Mouse (Mus musculus) E14TG2a.4 (cell line): ENCODE results near the gene Boc.

Source experiments
- H3K27me3 ChIP-seq: 2 replicates; pipeline ENCODE4 v1.6.1; 2014; ENCODE audit warnings: low read length, control low read depth; ENCODE audit not compliant: insufficient read depth
- H3K36me3 ChIP-seq: 2 replicates; pipeline ENCODE4 v1.6.1; 2014; ENCODE audit warnings: low read length, control low read depth; ENCODE audit not compliant: insufficient read depth
- H3K4me1 ChIP-seq: replicated peaks from 2 replicates; pipeline ENCODE4 v1.6.1; 2014; ENCODE audit warnings: low read depth, low read length, control low read depth
- H3K4me3 ChIP-seq: replicated peaks from 2 replicates; pipeline ENCODE4 v1.5.1; 2014; ENCODE audit warnings: mild to moderate bottlenecking, low read length
- H3K9me3 ChIP-seq: 2 replicates; pipeline ENCODE4 v1.6.1; 2014; ENCODE audit warnings: low read length, control low read depth
- CTCF ChIP-seq: conservative IDR thresholded peaks from 2 replicates; pipeline ENCODE4 v1.5.1; 2014; ENCODE audit warnings: low read length
- NANOG ChIP-seq: IDR thresholded peaks from 2 replicates; pipeline ENCODE4 v1.6.1; 2014; ENCODE audit warnings: borderline replicate concordance, low read length, mixed read lengths
- POU5F1 ChIP-seq: IDR thresholded peaks from 2 replicates; pipeline ENCODE4 v1.6.1; 2014; ENCODE audit warnings: low read length, borderline replicate concordance

The Boc gene

DNA sequence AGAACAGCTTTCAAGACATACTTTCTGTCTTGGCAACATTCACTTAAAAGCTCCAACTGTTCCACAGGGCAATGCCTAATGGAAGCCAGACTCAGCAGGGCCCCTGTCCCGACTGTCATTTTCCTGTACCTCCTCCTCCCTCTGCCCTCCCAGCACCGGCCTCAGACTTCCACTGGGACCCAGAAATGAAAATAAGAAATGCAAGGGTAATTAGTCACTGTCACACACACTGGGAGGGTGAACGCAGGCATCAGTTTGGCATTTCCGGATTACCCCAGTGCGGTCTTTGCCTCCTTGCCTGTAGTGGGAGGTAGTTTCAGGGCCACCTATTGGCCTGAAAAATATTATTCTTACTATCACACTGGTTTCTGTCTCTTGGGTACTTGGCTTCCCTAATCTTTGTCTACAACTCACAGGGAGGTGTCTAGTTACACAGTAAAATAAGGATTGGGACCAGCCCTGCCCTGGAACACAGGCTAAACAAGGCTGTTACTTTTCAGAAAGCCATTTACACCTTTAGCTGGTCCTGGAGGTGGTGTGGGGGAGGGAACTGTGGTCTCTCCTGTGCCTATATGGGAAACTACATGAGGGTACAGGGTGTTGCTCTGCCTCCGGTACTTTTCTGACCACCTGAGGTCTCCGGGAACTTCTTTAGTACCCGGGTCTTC lies 64.1 kb downstream of the Boc start:
- no peak for TF ChIP-seq CTCF
- no peak for TF ChIP-seq NANOG
- H3K9me3 ChIP-seq = no peaks in the 10 kb centered on the region
- H3K4me1 ChIP-seq = no peaks in the 10 kb centered on the region
- no peaks in the 10 kb centered on the region for H3K27me3 ChIP-seq
- no peaks in the 10 kb centered on the region for H3K36me3 ChIP-seq
- H3K4me3 ChIP-seq = no peak overlapping the region

DNA sequence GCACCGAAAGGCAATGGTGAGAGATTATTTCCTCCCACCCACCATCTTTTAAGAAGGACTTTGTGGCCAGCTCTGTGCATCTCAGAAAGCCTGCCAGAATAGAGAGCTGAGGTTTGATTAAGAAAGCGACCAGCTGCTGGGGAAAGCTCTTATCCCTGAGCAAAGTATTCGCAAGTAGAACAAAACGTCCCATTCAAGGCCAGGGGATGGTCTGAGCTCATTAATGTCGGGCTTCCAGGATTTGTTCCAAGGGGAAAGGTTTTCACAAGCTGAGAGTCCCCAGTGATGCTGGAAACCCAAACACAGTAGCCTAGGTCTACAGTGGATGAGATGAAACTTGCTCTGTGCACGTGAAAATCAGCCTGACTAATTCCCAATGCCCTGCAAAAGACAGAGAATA lies 64.8 kb downstream of the Boc start:
- H3K4me3 ChIP-seq = no peak overlapping the region
- 0 out of 2 replicates have a peak, but pooled peaks cover 4% of the 10 kb centered on the region for H3K27me3 ChIP-seq
- TF ChIP-seq POU5F1 (no peak), NANOG (no peak), CTCF (no peak)
- no peaks in the 10 kb centered on the region for H3K36me3 ChIP-seq
- H3K4me1 ChIP-seq = no peaks in the 10 kb centered on the region
- H3K9me3 ChIP-seq = no peaks in the 10 kb centered on the region

DNA sequence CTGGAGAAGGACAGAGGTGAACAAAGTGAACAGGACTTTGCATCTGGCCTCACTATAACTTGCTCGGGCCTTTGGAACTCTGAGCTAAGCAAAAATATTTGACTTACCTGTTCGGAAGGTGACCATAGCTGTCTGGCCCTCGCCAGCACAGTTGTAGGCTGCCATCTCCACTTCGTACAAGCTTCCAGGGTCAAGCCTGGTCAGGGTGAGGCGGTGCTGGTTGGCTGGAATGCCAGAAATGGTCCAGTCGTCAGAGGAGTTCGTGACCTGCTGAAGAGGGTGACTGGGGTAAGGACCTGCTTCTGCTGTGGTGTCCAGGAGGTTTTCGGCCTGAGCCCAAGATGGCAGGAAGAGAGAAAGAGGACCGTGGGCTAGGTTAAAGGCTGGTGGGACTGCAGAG lies 66.0 kb downstream of the Boc start:
- Histone ChIP-seq H3K4me1 (peaks cover under 1% of the 10 kb centered on the region), H3K9me3 (no peaks in the 10 kb centered on the region), H3K27me3 (0 out of 2 replicates have a peak, but pooled peaks cover 4% of the 10 kb centered on the region), H3K36me3 (no peaks in the 10 kb centered on the region), H3K4me3 (no peak overlapping the region)
- TF ChIP-seq POU5F1 (no peak), NANOG (no peak), CTCF (no peak)

DNA sequence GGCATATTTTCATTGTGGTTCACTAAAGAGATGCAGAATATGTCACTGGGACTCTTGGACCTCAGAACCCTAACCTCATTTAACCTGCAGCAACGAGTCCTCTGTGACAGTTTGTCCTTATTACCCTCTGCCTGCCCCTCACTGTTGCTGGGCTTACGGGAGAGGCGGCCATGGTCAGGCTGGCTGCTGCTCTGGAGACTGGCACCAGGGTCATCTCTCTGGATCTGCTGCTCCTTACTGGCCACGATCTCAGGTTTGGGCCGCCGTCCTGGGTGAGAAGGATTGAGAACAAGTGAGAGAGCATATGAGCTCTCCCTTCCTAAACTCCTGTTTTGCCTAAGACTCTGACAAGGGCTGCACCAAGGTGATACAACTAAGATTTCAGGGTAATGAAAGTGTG lies 66.5 kb downstream of the Boc start:
- Histone ChIP-seq H3K9me3 (no peaks in the 10 kb centered on the region), H3K4me3 (no peak overlapping the region)
- TF ChIP-seq CTCF = no peak
- TF ChIP-seq NANOG = no peak

DNA sequence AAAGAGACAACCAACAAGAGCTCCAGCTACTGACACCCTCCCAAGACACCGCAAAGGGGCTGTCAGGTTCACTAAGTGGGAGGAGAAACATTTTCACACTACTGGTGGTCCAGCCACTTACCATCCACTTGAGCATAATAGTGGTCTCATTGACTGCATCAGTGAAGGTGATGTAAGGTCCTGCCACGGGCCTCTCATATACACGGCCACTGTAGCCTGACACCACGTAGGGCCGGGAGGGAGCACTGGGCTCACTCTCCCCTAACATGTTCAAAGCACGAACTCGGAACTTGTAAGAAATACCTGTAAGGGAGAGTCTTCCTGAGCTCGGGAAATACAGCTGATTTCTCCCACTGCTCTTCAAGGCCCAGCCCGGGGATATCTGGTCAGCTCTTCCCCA lies 67.6 kb downstream of the Boc start:
- H3K4me3 ChIP-seq = no peak overlapping the region
- no peaks in the 10 kb centered on the region for H3K9me3 ChIP-seq
- peaks cover 16% of the 10 kb centered on the region for H3K4me1 ChIP-seq
- H3K27me3 ChIP-seq = 0 out of 2 replicates have a peak, but pooled peaks cover 9% of the 10 kb centered on the region
- H3K36me3 ChIP-seq = no peaks in the 10 kb centered on the region
- no peak for TF ChIP-seq POU5F1
- no peak for TF ChIP-seq NANOG

More for the DNA sequence above, 66.5 kb downstream of the Boc start:
- peaks cover 6% of the 10 kb centered on the region for H3K4me1 ChIP-seq
- H3K27me3 ChIP-seq = 0 out of 2 replicates have a peak, but pooled peaks cover 4% of the 10 kb centered on the region
- no peaks in the 10 kb centered on the region for H3K36me3 ChIP-seq

DNA sequence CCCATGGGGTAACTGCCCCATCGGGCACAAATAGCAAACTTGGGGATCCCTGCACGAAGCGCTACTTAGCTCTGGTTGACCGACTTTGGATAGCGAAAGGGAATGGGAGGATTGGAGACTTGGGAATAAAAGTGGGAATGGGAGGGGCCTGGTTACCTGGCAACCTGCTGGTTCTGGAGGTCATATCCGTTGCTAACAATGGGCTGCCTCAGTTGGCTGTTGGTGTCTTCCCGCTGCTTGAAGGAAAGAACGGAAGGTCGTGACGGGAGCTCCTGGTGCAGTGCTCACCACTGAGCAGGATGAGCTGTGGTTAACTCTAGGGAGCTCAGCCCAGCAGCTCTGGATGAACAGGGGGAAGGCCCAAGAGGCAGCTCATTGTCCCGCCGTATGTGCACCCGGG lies 71.5 kb downstream of the Boc start:
- Histone ChIP-seq H3K4me3 (peak overlapping the region; percentile 60), H3K4me1 (peaks cover 21% of the 10 kb centered on the region), H3K9me3 (no peaks in the 10 kb centered on the region), H3K36me3 (no peaks in the 10 kb centered on the region), H3K27me3 (peaks cover 16% of the 10 kb centered on the region)
- no peak for TF ChIP-seq POU5F1
- TF ChIP-seq CTCF = no peak
- TF ChIP-seq NANOG = no peak

DNA sequence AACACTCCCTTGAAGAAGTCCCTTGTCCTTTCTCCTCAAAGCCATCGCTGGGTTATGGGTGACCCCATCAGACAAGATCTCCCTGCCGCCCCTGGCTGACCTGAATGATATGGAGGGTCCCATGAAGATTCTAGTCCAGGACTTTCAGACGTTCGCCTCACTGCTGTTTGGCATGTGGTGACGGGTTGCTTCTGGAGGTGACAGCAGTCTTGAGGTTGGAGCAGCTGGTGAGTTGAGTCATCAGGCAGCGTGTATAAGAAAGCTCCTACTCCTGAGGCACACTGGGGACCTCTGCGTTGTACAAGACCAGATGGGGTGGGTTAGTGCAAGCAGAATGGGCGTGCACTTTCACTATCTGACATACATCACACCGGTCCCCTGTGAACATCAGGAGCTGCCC lies 72.1 kb downstream of the Boc start:
- Histone ChIP-seq H3K9me3 (no peaks in the 10 kb centered on the region), H3K27me3 (peaks cover 21% of the 10 kb centered on the region), H3K4me1 (peaks cover 26% of the 10 kb centered on the region), H3K4me3 (no peak overlapping the region), H3K36me3 (no peaks in the 10 kb centered on the region)
- TF ChIP-seq CTCF = no peak
- TF ChIP-seq NANOG = no peak
- no peak for TF ChIP-seq POU5F1

DNA sequence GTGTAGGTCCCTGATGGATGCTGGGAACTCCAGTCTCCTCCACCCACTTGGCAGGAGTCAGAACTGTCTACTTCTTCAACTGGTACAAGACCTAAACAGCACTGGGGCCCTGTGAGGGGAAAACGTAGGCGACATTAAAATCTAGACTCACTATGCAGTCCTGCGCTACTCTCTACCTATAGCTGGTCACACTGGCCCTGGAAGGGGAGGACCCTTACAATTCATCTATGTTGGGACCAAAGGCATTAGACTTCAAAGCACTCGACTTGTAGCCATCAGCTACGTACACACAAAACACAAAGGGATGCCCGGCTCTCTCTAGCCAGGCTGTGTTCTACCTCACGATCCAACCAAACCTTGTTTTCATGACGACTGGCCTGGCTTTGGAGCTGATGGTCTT lies 73.0 kb downstream of the Boc start:
- Histone ChIP-seq H3K4me3 (no peak overlapping the region), H3K9me3 (no peaks in the 10 kb centered on the region), H3K36me3 (no peaks in the 10 kb centered on the region), H3K27me3 (peaks cover 28% of the 10 kb centered on the region), H3K4me1 (peaks cover 34% of the 10 kb centered on the region)
- TF ChIP-seq POU5F1 = no peak
- no peak for TF ChIP-seq CTCF
- TF ChIP-seq NANOG = no peak

DNA sequence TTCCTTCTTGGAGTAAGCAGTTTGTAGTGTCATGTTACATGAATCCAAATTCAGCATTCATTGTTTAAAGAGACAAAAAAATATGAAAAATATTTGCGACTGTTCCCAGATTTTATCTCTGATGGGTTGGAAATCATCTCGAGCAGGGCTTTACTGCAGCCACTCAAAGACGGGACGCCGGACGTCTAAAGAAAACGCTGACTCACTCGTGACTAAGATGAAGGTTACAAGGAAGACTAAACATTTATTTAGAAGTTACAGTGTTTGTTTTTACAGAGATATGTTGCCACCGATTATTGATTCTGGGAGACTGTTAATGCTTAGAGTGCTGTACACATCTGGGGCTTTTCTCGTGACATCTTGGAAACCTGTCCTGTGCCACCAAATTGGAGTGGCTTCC lies 73.9 kb downstream of the Boc start:
- TF ChIP-seq NANOG (no peak), POU5F1 (no peak), CTCF (no peak)
- Histone ChIP-seq H3K9me3 (no peaks in the 10 kb centered on the region), H3K4me1 (peaks cover 34% of the 10 kb centered on the region), H3K27me3 (peaks cover 28% of the 10 kb centered on the region), H3K36me3 (no peaks in the 10 kb centered on the region), H3K4me3 (no peak overlapping the region)
